Mouse (Mus musculus): Measurements from ENCODE around the gene H2-Q6. TPM values are rescaled to one million over a fixed set of nuclear protein-coding genes. Genes with fewer than 3 reads are reported as not detected.
A peak's percentile ranks its signal among the peaks of the same experiment; 100 is the strongest.
"Not testable (repeated sequence)": the region's sequence is repeated elsewhere in the genome, so short reads cannot be mapped to it uniquely, and the experiment has no call there.

Gene H2-Q6
- total RNA-seq, 4 experiments from 2014 or later, result 0.47 to 2.4 (median 1.3) TPM

GRCm38 (mm10) chr17:35432167-35432566 lies 7.5 kb downstream of the H2-Q6 start:
- DNase-seq (ENCODE audit: low spot score in 2 of 2), result not testable (repeated sequence)

GRCm38 (mm10) chr17:35434836-35435235 lies 10.2 kb downstream of the H2-Q6 start:
- not testable (repeated sequence) for DNase-seq (ENCODE audit: low spot score in 2 of 2)

GRCm38 (mm10) chr17:35435577-35435976 lies 10.9 kb downstream of the H2-Q6 start:
- DNase-seq (ENCODE audit: low spot score in 2 of 2), result not testable (repeated sequence)

- DNase-seq (ENCODE audit: low spot score in 2 of 2), result not testable (repeated sequence)
Measured at GRCm38 (mm10) chr17:35437386-35437936, 12.8 kb downstream of the H2-Q6 start.

GRCm38 (mm10) chr17:35438395-35438794 lies 13.7 kb downstream of the H2-Q6 start:
- not testable (repeated sequence) for DNase-seq (ENCODE audit: low spot score in 2 of 2)

- DNase-seq (ENCODE audit: low spot score in 2 of 2), result peak; percentile 54 to 64
Measured at GRCm38 (mm10) chr17:35438885-35439284, 14.2 kb downstream of the H2-Q6 start, which contains the start of gene H2-Q7. TSS of gene H2-Q7 (plus strand) at chr17:35439155.

GRCm38 (mm10) chr17:35439295-35439747 lies 14.7 kb downstream of the H2-Q6 start:
- DNase-seq (ENCODE audit: low spot score in 2 of 2), result not testable (repeated sequence)

- not testable (repeated sequence) for DNase-seq (ENCODE audit: low spot score in 2 of 2)
Measured at GRCm38 (mm10) chr17:35439925-35440645, 15.4 kb downstream of the H2-Q6 start.

GRCm38 (mm10) chr17:35442376-35442775 lies 17.7 kb downstream of the H2-Q6 start:
- DNase-seq (ENCODE audit: low spot score in 2 of 2), result not testable (repeated sequence)

- not testable (repeated sequence) for DNase-seq (ENCODE audit: low spot score in 2 of 2)
Measured at GRCm38 (mm10) chr17:35444510-35444909, 19.9 kb downstream of the H2-Q6 start.

- not testable (repeated sequence) for DNase-seq (ENCODE audit: low spot score in 2 of 2)
Measured at GRCm38 (mm10) chr17:35458247-35458646, 33.6 kb downstream of the H2-Q6 start.

- not testable (repeated sequence) for DNase-seq (ENCODE audit: low spot score in 2 of 2)
Measured at GRCm38 (mm10) chr17:35460513-35461341, 36.1 kb downstream of the H2-Q6 start.

GRCm38 (mm10) chr17:35465651-35466050 lies 41.0 kb downstream of the H2-Q6 start:
- DNase-seq (ENCODE audit: low spot score in 2 of 2), result not testable (repeated sequence)

GRCm38 (mm10) chr17:35468936-35469335 lies 44.3 kb downstream of the H2-Q6 start:
- not testable (repeated sequence) for DNase-seq (ENCODE audit: low spot score in 2 of 2)

GRCm38 (mm10) chr17:35469842-35470751 lies 45.4 kb downstream of the H2-Q6 start, which contains the start of gene H2-Q10:
TSS of gene H2-Q10 (plus strand) at chr17:35470089.
- no peak for DNase-seq (ENCODE audit: low spot score in 2 of 2)

Other genes with a start within 250 kb of the H2-Q6 start
- 10 to 100 TPM in 2 of 4 experiments, 1 to 10 TPM in 2; 6.3 to 45.4 (median 25.7) TPM for gene Aif1, start 248.8 kb upstream of the H2-Q6 start, total RNA-seq (2022)
- gene Lst1, start 236.4 kb upstream of the H2-Q6 start, total RNA-seq (2022), result 10 to 100 TPM in 1 of 4 experiments, 1 to 10 TPM in 3; 5.0 to 13.2 (median 7.1) TPM
- 1 to 10 TPM in 1 of 4 experiments, under 1 TPM in 3; 0.53 to 1.4 (median 0.71) TPM for gene Ltb, start 230.4 kb upstream of the H2-Q6 start, total RNA-seq (2022)
- under 1 TPM in 1 of 4 experiments, not detected in 3; 0.29 TPM for gene Tnf, start 222.8 kb upstream of the H2-Q6 start, total RNA-seq (2022)
- under 1 TPM; 0.32 to 0.89 (median 0.67) TPM for gene Lta, start 219.5 kb upstream of the H2-Q6 start, total RNA-seq (2022)
- gene Gm16181, start 204.0 kb upstream of the H2-Q6 start, total RNA-seq (2022), result not detected
- 100 to 1,000 TPM; 592 to 630 (median 612) TPM for gene Atp6v1g2, start 191.2 kb upstream of the H2-Q6 start, total RNA-seq (2022)
- gene Nfkbil1, start 189.1 kb upstream of the H2-Q6 start, total RNA-seq (2022), result 10 to 100 TPM; 12.9 to 16.4 (median 14.9) TPM
- 100 to 1,000 TPM; 216 to 231 (median 222) TPM for gene Ddx39b, start 183.1 kb upstream of the H2-Q6 start, total RNA-seq (2022)
- gene H2-D1, start 162.1 kb upstream of the H2-Q6 start, total RNA-seq (2022), result 100 to 1,000 TPM in 2 of 4 experiments, 10 to 100 TPM in 2; 23.2 to 135 (median 64.4) TPM
- gene H2-Q1, start 104.4 kb upstream of the H2-Q6 start, total RNA-seq (2022), result 1 to 10 TPM in 2 of 4 experiments, under 1 TPM in 2; 0.85 to 2.5 (median 1.2) TPM
- gene H2-Q2, start 82.6 kb upstream of the H2-Q6 start, total RNA-seq (2022), result 1 to 10 TPM in 1 of 4 experiments, under 1 TPM in 2, not detected in 1; 0.64 to 2.6 (median 0.81) TPM
- 10 to 100 TPM in 2 of 4 experiments, 1 to 10 TPM in 2; 2.5 to 10.6 (median 6.7) TPM for gene H2-Q4, start 45.2 kb upstream of the H2-Q6 start, total RNA-seq (2022)
- gene H2-Q7, start 14.3 kb downstream of the H2-Q6 start, total RNA-seq (2022), result 1 to 10 TPM in 2 of 4 experiments, under 1 TPM in 2; 0.41 to 3.2 (median 1.5) TPM
- under 1 TPM in 3 of 4 experiments, not detected in 1; 0.12 to 0.64 (median 0.56) TPM for gene H2-Q10, start 45.2 kb downstream of the H2-Q6 start, total RNA-seq (2022)
- under 1 TPM in 2 of 4 experiments, not detected in 2; 0.45 to 0.69 TPM for gene Pou5f1, start 81.2 kb downstream of the H2-Q6 start, total RNA-seq (2022)
- gene Tcf19, start 92.0 kb downstream of the H2-Q6 start, total RNA-seq (2022), result 1 to 10 TPM; 4.5 to 6.2 (median 5.2) TPM
- 10 to 100 TPM; 12.2 to 13.5 (median 12.9) TPM for gene Cchcr1, start 92.2 kb downstream of the H2-Q6 start, total RNA-seq (2022)
- 1 to 10 TPM in 2 of 4 experiments, under 1 TPM in 1, not detected in 1; 0.96 to 2.2 (median 2.1) TPM for gene Psors1c2, start 108.4 kb downstream of the H2-Q6 start, total RNA-seq (2022)
- under 1 TPM; 0.12 to 0.64 (median 0.37) TPM for gene Cdsn, start 127.3 kb downstream of the H2-Q6 start, total RNA-seq (2022)
- gene 2300002M23Rik, start 142.6 kb downstream of the H2-Q6 start, total RNA-seq (2022), result not detected
- not detected for gene Sfta2, start 176.7 kb downstream of the H2-Q6 start, total RNA-seq (2022)
- gene Gm9573, start 201.8 kb downstream of the H2-Q6 start, total RNA-seq (2022), result not detected
- not detected for gene Mucl3, start 218.8 kb downstream of the H2-Q6 start, total RNA-seq (2022)
- gene Vars2, start 242.7 kb downstream of the H2-Q6 start, total RNA-seq (2022), result 10 to 100 TPM; 28.0 to 44.7 (median 35.4) TPM
- gene Gtf2h4, start 248.9 kb downstream of the H2-Q6 start, total RNA-seq (2022), result 10 to 100 TPM; 28.3 to 35.3 (median 33.2) TPM